Mouse (Mus musculus) heart, postnatal 0 days (tissue): ENCODE measurements at regions not wholly inside any gene's neighbourhood (a gene's known extent, or its start where the extent isn't known, plus 50 kb on each side); places are given as distances from the start of the nearest gene placed in this dataset.

Experiments
- ATAC-seq: fragments of 200-750 bp; cut with Nextera tagmentation; 2 replicates; pipeline ENCODE4 v1.8.0; 2017; ENCODE audit warnings: low read depth, moderate number of reproducible peaks, moderate library complexity; ENCODE audit not compliant: insufficient read depth
- DNase-seq: peaks from one replicate; pipeline ENCODE4 v3.0.0-alpha.2; 2016; ENCODE audit warnings: low spot score
- H3K27ac ChIP-seq: fragments of 300-500 bp; sonication (generic); 2 replicates; pipeline ENCODE4 v1.5.1; 2014; ENCODE audit warnings: low read depth, mild to moderate bottlenecking
- H3K27me3 ChIP-seq: fragments of 300-500 bp; sonication (generic); 2 replicates; pipeline ENCODE4 v1.6.1; 2014; ENCODE audit warnings: low read length, mixed read lengths; ENCODE audit not compliant: control insufficient read depth, insufficient read depth
- H3K36me3 ChIP-seq: fragments of 300-500 bp; sonication (generic); replicated peaks from 2 replicates; pipeline ENCODE4 v1.6.1; 2014; ENCODE audit warnings: low read length, mixed read lengths; ENCODE audit not compliant: control insufficient read depth, insufficient read depth
- H3K4me1 ChIP-seq: fragments of 300-500 bp; sonication (generic); 2 replicates; pipeline ENCODE4 v1.6.1; 2014; ENCODE audit warnings: antibody characterized with exemption; ENCODE audit not compliant: control insufficient read depth, insufficient read depth
- H3K4me2 ChIP-seq: fragments of 300-500 bp; sonication (generic); 2 replicates; pipeline ENCODE4 v1.6.1; 2014; ENCODE audit warnings: low read depth, mild to moderate bottlenecking, low read length, moderate library complexity
- H3K4me3 ChIP-seq: fragments of 300-500 bp; sonication (generic); 2 replicates; pipeline ENCODE4 v1.5.1; 2014; ENCODE audit warnings: low read depth, low read length
- H3K9ac ChIP-seq: fragments of 300-500 bp; sonication (generic); replicated peaks from 2 replicates; pipeline ENCODE4 v1.6.1; 2014; ENCODE audit warnings: low read depth, low read length, mixed read lengths
- H3K9me3 ChIP-seq: fragments of 300-500 bp; sonication (generic); replicated peaks from 2 replicates; pipeline ENCODE4 v1.6.1; 2016; ENCODE audit warnings: low read length; ENCODE audit not compliant: control insufficient read depth
- CTCF ChIP-seq: IDR thresholded peaks from 2 replicates; pipeline ENCODE4 v1.5.1; 2016; ENCODE audit warnings: antibody characterized with exemption, control low read depth, low read depth
- EP300 ChIP-seq: IDR thresholded peaks from 2 replicates; pipeline ENCODE4 v1.6.1; 2016; ENCODE audit warnings: antibody characterized with exemption, low read depth
- WGBS: fragments of 180-500 bp; shearing (Covaris S2); extraction: QIAGEN DNeasy Blood & Tissue Kit; methylation state at CpG from one replicate; pipeline ENCODE4 v1.1.7; 2014; 5-methylcytosine and 5-hydroxymethylcytosine counted together

DNA sequence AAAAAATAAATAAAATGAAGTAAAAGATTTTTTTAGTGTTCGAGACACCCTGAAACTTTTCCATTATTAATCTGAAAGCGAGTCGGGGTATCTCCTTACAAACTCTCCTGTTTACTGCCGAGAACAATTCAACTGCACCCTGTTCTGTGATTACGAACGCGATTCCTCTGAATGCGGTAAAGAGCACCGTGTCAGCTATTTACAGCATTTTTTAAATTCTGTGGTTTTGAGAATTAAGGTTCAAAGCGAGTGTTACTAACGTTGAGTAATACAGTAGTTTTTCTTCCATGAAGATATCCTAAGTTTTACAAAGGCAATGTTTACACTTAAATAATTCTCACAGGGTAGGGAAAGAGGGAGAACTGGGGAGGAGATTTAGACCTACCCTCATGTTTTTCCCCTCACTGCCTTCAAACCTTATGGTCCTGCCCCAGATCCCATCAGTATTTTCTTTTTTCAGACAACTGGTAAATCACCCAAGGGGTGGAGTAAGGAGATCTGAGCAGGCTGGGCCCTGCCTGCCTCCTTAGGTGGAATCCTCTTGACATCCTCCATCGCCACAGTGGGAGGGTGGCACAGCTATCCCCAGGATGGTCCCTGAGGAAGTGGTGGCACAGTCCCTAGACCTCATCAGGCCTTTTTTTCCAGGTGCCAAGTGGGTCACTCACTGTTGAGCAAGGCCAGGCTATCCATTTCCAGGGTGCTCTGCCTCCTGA, 89.9 kb upstream of the Cited2 start:
- TF ChIP-seq EP300, result no peak
- WGBS, result 81% methylated on average over 12 of the region's 12 CpGs
- ATAC-seq, result no peak

GRCm38 (mm10) chr10:17645363-17645762, 77.7 kb upstream of the Cited2 start:
- Histone ChIP-seq H3K27ac (no peak overlapping the region), H3K9ac (no peak overlapping the region), H3K4me2 (no peak overlapping the region), H3K4me3 (no peak overlapping the region), H3K4me1 (no peaks in the 10 kb centered on the region), H3K27me3 (no peaks in the 10 kb centered on the region), H3K9me3 (no peaks in the 10 kb centered on the region), H3K36me3 (no peaks in the 10 kb centered on the region)
- 73% methylated on average over 5 of the region's 5 CpGs for WGBS
- no peak for TF ChIP-seq EP300
- DNase-seq (no peak), ATAC-seq (no peak)

More for the DNA sequence above, 89.9 kb upstream of the Cited2 start:
- no peaks in the 10 kb centered on the region for H3K36me3 ChIP-seq
- no peak overlapping the region for H3K4me2 ChIP-seq
- no peak overlapping the region for H3K9ac ChIP-seq
- H3K4me3 ChIP-seq, result no peak overlapping the region
- H3K27ac ChIP-seq, result no peak overlapping the region
- no peak for DNase-seq
- H3K9me3 ChIP-seq, result no peaks in the 10 kb centered on the region
- no peaks in the 10 kb centered on the region for H3K4me1 ChIP-seq
- H3K27me3 ChIP-seq, result no peaks in the 10 kb centered on the region

DNA sequence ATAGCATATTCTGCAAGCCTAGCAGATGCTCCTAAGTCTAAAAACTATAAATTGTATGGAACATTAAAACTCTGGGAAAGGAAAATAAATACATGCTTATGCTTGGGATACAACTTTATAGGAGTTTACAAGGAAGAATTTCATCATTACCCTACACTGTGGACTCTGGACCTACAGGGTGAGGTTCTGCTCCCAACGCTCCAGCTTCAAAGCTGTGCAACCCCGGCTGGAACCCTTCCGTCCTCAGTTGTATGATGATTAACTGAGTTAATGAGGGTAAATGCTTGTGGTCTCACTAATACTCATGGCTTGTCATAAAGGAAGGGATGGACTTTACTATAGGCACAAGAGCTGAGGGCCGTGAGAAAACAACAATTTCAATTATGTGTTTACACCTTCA, 76.6 kb upstream of the Cited2 start:
- no peak overlapping the region for H3K27ac ChIP-seq
- H3K4me3 ChIP-seq, result no peak overlapping the region
- no peaks in the 10 kb centered on the region for H3K9me3 ChIP-seq
- DNase-seq (no peak), ATAC-seq (no peak)
- H3K27me3 ChIP-seq, result no peaks in the 10 kb centered on the region
- TF ChIP-seq EP300, result no peak
- no peak for TF ChIP-seq CTCF
- H3K4me2 ChIP-seq, result no peak overlapping the region
- no peak overlapping the region for H3K9ac ChIP-seq
- 91% methylated on average over 4 of the region's 4 CpGs for WGBS
- no peaks in the 10 kb centered on the region for H3K36me3 ChIP-seq
- no peaks in the 10 kb centered on the region for H3K4me1 ChIP-seq

DNA sequence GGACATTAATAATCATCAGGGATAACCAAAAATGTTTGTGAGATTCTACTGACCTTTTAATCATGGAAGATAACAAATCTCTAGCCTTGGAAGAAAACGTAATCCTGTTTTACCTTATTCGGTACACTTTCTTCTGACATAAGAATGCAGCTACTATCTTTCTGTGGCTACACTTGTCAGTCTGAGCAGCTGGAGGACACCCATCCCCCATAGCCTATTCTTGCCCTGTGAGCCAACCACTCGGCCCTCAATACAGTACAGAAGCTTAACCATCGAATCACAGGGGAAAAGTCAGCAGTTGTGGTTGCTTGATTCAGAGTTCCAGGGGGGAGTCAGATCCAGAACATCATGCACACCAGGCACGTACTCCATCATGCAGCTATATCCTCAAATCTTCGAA, 74.9 kb upstream of the Cited2 start:
- H3K27me3 ChIP-seq, result no peaks in the 10 kb centered on the region
- no peak overlapping the region for H3K9ac ChIP-seq
- H3K4me2 ChIP-seq, result no peak overlapping the region
- 42% methylated on average over 6 of the region's 6 CpGs for WGBS
- H3K4me1 ChIP-seq, result no peaks in the 10 kb centered on the region
- no peaks in the 10 kb centered on the region for H3K9me3 ChIP-seq
- ATAC-seq (no peak), DNase-seq (no peak)
- H3K36me3 ChIP-seq, result no peaks in the 10 kb centered on the region
- TF ChIP-seq CTCF (no peak), EP300 (no peak)
- H3K27ac ChIP-seq, result no peak overlapping the region
- H3K4me3 ChIP-seq, result no peak overlapping the region

DNA sequence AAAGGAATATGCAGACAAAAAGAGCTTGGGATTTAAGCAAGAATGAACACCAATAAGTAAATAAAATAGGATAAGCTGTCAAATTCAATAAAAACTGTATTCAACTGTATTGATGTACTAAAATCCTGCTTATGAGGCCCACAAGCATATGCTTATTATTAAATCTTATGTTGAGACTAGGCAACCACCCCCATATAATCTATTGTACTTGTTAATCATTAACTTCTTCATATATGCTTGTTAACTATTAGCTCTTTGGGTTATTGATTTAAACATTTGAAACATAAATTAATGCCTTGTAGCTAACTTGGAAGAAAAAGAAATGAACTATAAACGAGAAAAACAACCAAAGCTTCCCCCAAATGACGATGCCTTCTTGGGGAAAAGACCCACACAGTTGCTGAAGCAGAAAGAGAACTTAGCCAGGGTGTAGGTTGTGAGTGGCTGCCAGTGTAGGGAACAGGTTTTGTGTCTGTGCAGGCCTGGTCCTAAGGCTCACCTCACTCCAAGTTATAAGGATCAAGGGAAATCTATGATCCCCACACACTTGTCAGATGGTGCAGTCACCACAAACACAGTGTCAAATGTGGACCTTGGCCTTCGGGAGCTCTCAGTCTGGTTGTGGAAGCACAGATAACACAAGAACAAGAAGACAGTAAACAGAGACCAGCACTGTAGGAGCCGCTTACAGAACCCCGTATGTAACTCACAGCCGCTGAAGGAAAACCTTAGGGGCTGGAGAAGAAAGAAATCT, 71.8 kb upstream of the Cited2 start:
- Histone ChIP-seq H3K36me3 (no peaks in the 10 kb centered on the region), H3K27ac (no peak overlapping the region), H3K4me1 (no peaks in the 10 kb centered on the region), H3K9ac (no peak overlapping the region), H3K27me3 (no peaks in the 10 kb centered on the region), H3K4me2 (no peak overlapping the region), H3K9me3 (no peaks in the 10 kb centered on the region), H3K4me3 (no peak overlapping the region)
- ATAC-seq (no peak), DNase-seq (no peak)
- TF ChIP-seq CTCF, result no peak
- TF ChIP-seq EP300, result no peak
- 72% methylated on average over 6 of the region's 6 CpGs for WGBS
